Mouse (Mus musculus) midbrain, embryonic 16.5 days (tissue): ENCODE measurements around the gene Plxnb2. TPM values are rescaled to one million over a fixed set of nuclear protein-coding genes. Genes with fewer than 3 reads are reported as not detected.

ENCODE experiments used
- ATAC-seq: fragments of 200-750 bp; cut with Nextera tagmentation; 2 replicates; pipeline ENCODE4 v1.8.0; 2017; ENCODE audit warnings: moderate TSS enrichment
- H3K27ac ChIP-seq: fragments of 300-500 bp; sonication (generic); 2 replicates; pipeline ENCODE4 v1.5.1; 2014; ENCODE audit warnings: mild to moderate bottlenecking, low read length, mixed read lengths
- H3K27me3 ChIP-seq: fragments of 300-500 bp; sonication (generic); 2 replicates; pipeline ENCODE4 v1.6.1; 2014; ENCODE audit warnings: low read depth, low read length, mixed read lengths; ENCODE audit not compliant: control insufficient read depth, insufficient read depth
- H3K36me3 ChIP-seq: fragments of 300-500 bp; sonication (generic); 2 replicates; pipeline ENCODE4 v1.6.1; 2014; ENCODE audit warnings: mild to moderate bottlenecking, low read length, moderate library complexity, mixed read lengths; ENCODE audit not compliant: control insufficient read depth, insufficient read depth
- H3K4me1 ChIP-seq: fragments of 300-500 bp; sonication (generic); 2 replicates; pipeline ENCODE4 v1.6.1; 2014; ENCODE audit warnings: mild to moderate bottlenecking, low read length, mixed read lengths; ENCODE audit not compliant: control insufficient read depth, insufficient read depth
- H3K4me2 ChIP-seq: fragments of 300-500 bp; sonication (generic); 2 replicates; pipeline ENCODE4 v1.6.1; 2014; ENCODE audit warnings: mild to moderate bottlenecking, low read length, mixed read lengths
- H3K4me3 ChIP-seq: fragments of 300-500 bp; sonication (generic); 2 replicates; pipeline ENCODE4 v1.5.1; 2014; ENCODE audit warnings: low read depth, mild to moderate bottlenecking, low read length, moderate library complexity, mixed read lengths
- H3K9ac ChIP-seq: fragments of 300-500 bp; sonication (generic); 2 replicates; pipeline ENCODE4 v1.6.1; 2014; ENCODE audit warnings: low read depth, low read length, mixed read lengths
- H3K9me3 ChIP-seq: fragments of 300-500 bp; sonication (generic); replicated peaks from 2 replicates; pipeline ENCODE4 v1.6.1; 2014; ENCODE audit warnings: mild to moderate bottlenecking, low read length, mixed read lengths; ENCODE audit not compliant: control insufficient read depth, poor library complexity, severe bottlenecking
- WGBS: fragments of 180-500 bp; shearing (Covaris S2); extraction: QIAGEN DNeasy Blood & Tissue Kit; methylation state at CpG from one replicate; pipeline ENCODE4 v1.1.7; 2014; 5-methylcytosine and 5-hydroxymethylcytosine counted together
- polyA plus RNA-seq: library from polyadenylated mRNA; unstranded; fragments of >200 nt; fragmentation: Nextera tagmentation; extraction: Ambion mirVana; gene quantifications from 2 replicates; pipeline ENCODE4 v1.2.1, GENCODE M21; 2015

The Plxnb2 gene
- polyA plus RNA-seq, 1 experiment from 2014 or later: 90.1 TPM

DNA sequence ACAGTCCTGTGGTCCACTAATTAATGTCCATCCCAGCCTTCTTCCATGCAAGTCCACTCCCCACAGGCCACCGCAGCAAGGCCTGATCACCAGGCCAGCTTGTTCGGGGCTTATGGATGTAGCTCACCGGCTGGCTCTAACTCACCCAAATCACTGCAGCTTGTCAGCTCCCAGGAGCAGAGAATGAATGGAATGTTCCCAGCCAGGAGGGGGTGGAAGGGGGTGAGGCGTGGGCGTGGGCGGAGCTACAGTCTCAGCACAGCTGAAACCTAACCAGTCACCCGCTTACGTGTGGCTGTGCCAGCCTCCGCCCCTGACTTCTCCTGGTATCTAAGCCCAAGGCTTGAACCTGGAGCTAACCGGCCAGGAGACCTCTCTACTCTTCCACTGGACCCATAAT, 11.2 kb downstream of the Plxnb2 start:
- no peak overlapping the region for H3K4me2 ChIP-seq

DNA sequence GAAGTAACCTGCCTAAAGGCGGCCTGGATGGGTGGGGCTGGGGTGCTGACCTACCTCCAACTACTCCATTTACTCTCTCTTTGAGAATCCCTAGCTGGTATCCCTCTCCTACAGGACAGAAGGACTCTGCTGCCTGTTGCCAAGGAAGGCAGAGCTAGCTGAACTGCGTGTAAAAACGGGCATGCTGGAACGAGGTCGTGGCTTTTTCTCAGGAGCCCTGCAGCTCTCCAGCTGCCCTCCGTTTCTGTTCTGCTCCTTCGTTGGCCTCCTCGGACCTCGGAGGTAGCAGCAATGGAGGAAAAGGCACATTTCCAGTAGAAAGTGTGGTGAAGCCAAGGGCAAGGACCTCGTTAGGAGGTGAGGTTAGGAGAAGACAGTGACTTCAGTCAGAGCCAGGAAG, 11.7 kb downstream of the Plxnb2 start:
- ATAC-seq: no peak
- WGBS: 64% methylated on average over 10 of the region's 10 CpGs
- H3K4me1 ChIP-seq: peaks cover 31% of the 10 kb centered on the region
- no peak overlapping the region for H3K4me2 ChIP-seq
- H3K27me3 ChIP-seq: no peaks in the 10 kb centered on the region
- H3K9ac ChIP-seq: no peak overlapping the region
- H3K27ac ChIP-seq: peak overlapping the region; percentile 42; the same call in 1 of the 2 replicates
- no peak overlapping the region for H3K4me3 ChIP-seq
- H3K36me3 ChIP-seq: peaks cover 30% of the 10 kb centered on the region
- H3K9me3 ChIP-seq: no peaks in the 10 kb centered on the region

More for the DNA sequence above, 11.2 kb downstream of the Plxnb2 start:
- H3K36me3 ChIP-seq: peaks cover 25% of the 10 kb centered on the region
- no peak for ATAC-seq
- H3K4me1 ChIP-seq: peaks cover 36% of the 10 kb centered on the region
- H3K9me3 ChIP-seq: no peaks in the 10 kb centered on the region
- no peak overlapping the region; the same call in 1 of the 2 replicates for H3K9ac ChIP-seq
- H3K27ac ChIP-seq: 0 out of 2 replicates have a peak overlapping the region, but pooled peaks have one; percentile 42
- no peak overlapping the region for H3K4me3 ChIP-seq
- no peaks in the 10 kb centered on the region for H3K27me3 ChIP-seq
- WGBS: 6% methylated on average over 10 of the region's 10 CpGs

DNA sequence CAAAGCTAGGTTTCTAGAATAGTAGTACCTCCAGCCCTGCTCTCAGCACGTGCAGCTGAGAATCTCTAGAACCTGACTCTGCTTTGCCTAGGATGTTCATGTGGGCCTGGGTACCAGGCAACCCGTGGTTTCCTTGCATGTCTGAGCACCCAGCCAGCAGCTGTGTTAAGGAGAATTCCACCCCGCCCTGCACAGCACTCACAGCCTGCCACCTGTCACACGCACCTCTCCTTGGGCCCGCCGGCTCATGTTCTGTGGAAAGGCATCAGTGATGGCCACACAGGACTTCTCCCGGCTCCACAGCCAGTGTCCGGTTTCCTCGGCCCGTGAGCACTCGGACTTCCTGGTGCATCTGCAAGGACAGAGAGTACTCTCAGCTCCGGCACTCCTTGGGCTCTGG, 15.1 kb downstream of the Plxnb2 start:
- 94% methylated on average over 12 of the region's 12 CpGs for WGBS
- Histone ChIP-seq H3K4me2 (no peak overlapping the region), H3K9ac (no peak overlapping the region), H3K27ac (no peak overlapping the region), H3K27me3 (no peaks in the 10 kb centered on the region), H3K4me3 (no peak overlapping the region), H3K4me1 (peaks cover 14% of the 10 kb centered on the region), H3K36me3 (peaks cover 65% of the 10 kb centered on the region), H3K9me3 (no peaks in the 10 kb centered on the region)
- no peak for ATAC-seq

DNA sequence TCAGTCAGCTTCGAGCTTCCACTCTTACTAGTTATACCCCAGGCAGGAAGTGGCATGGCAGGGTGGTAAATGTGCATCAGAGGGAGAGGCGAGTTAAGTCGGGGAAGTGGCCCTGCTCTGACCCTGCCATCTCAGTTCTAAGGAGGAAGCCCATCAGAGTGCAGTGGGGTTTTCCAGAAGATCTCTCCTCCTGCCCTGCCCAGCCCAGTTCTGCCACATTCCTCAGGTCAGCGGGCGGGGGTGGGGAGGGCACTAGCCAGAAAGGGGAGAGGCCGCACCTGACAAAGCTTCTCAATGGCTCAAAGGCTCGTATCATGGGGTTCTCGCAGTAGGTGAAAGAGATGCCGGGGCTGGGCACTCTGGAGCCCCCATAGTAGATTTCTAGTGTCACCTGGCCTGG, 19.2 kb downstream of the Plxnb2 start:
- Histone ChIP-seq H3K4me2 (no peak overlapping the region), H3K36me3 (peaks cover 91% of the 10 kb centered on the region), H3K9me3 (no peaks in the 10 kb centered on the region), H3K4me3 (no peak overlapping the region), H3K9ac (no peak overlapping the region), H3K27me3 (no peaks in the 10 kb centered on the region), H3K27ac (no peak overlapping the region), H3K4me1 (no peaks in the 10 kb centered on the region)
- 94% methylated on average over 9 of the region's 9 CpGs for WGBS
- no peak for ATAC-seq

DNA sequence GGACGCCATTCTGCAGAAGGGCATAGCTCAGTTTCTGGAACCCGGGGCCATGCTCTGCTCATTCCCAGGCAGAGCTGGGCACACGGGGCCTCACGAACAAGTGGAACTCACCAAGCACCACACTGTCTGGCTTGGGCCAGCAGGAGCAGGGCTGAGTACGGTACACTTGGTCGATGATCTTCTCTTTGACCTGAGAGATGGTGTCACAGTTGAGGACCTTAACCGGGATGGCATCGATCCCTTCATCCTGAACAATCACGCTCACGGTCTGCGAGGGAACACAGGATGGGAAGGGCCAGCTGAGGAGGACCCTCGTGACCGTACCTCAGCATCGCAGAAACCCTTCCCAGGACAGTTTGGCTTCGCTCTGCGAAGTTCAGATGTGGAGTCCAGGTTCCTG, 22.1 kb downstream of the Plxnb2 start:
- Histone ChIP-seq H3K4me1 (no peaks in the 10 kb centered on the region), H3K9ac (no peak overlapping the region), H3K36me3 (peaks cover 89% of the 10 kb centered on the region), H3K27ac (no peak overlapping the region), H3K4me3 (no peak overlapping the region), H3K4me2 (no peak overlapping the region), H3K27me3 (no peaks in the 10 kb centered on the region), H3K9me3 (no peaks in the 10 kb centered on the region)
- no peak for ATAC-seq
- WGBS: 92% methylated on average over 16 of the region's 16 CpGs

DNA sequence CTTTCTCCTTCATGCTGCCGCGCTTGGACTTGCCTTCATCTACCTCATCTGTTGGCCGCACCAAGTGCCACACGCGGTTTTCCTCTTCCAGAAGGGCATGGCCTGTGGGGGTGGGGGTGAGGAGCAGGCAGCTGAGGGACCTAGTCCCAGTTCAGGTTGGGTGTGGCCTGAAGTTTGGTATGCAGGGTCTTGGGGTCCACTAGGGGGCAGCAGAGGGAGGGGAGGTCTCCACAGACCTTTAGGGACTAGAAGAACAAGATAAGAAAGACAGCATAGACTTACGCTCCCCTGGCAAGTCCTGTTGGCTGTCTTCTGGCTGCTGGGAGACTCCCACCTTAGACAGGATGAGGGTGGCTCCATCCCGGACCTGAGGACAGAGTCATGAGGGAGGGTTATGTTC, 22.6 kb downstream of the Plxnb2 start:
- Histone ChIP-seq H3K27ac (no peak overlapping the region), H3K4me3 (no peak overlapping the region), H3K9ac (no peak overlapping the region), H3K4me2 (no peak overlapping the region), H3K27me3 (no peaks in the 10 kb centered on the region), H3K4me1 (no peaks in the 10 kb centered on the region), H3K9me3 (no peaks in the 10 kb centered on the region), H3K36me3 (peaks cover 83% of the 10 kb centered on the region)
- ATAC-seq: no peak
- WGBS: 81% methylated on average over 7 of the region's 7 CpGs

DNA sequence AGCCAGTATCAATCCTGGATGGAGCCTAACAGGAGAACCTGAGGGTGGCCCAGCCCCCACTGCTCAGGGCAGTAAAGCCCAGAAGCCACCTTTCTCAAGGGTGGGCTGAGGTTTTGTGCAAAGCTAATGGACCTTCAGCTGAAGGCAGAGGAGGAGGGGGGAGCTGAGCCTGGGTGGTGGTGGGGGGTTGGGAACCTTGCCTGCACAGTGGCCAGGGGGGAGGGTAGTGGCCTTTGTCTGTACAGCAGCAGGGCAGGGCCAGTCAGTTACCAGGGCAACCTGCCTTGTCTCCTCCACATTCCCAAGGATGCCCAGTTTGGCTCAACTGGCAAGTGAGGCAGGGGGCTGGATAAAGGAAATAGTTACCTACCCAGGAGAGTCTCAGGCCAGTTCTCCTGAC, 28.3 kb downstream of the Plxnb2 start:
- Histone ChIP-seq H3K9ac (no peak overlapping the region), H3K4me3 (no peak overlapping the region), H3K9me3 (no peaks in the 10 kb centered on the region), H3K36me3 (peaks cover 27% of the 10 kb centered on the region), H3K27ac (0 out of 2 replicates have a peak overlapping the region, but pooled peaks have one; percentile 7), H3K27me3 (no peaks in the 10 kb centered on the region), H3K4me1 (peaks cover 29% of the 10 kb centered on the region), H3K4me2 (no peak overlapping the region)
- ATAC-seq: no peak

DNA sequence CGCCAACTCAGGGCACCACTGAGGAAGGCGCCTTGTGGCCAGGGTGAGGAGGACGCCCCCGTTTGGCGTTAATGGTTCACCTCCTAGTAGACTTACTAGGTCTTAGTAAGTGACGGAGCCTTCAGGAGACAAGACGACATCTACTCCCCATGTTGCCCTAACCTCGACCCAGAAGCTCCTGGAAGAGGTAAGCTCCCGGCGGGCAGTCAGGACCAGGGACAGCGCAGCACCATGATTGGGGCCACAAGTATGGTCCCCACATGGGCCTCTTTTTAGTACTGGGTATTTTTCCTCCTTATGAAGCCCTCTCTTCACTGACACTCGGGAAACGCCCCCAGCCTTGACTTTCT, 30.6 kb downstream of the Plxnb2 start:
- peak overlapping the region; percentile 88; the same call in 1 of the 2 replicates for H3K27ac ChIP-seq
- peaks cover 42% of the 10 kb centered on the region for H3K4me1 ChIP-seq
- ATAC-seq: no peak
- H3K36me3 ChIP-seq: peaks cover 8% of the 10 kb centered on the region; the same call in 1 of the 2 replicates
- H3K4me3 ChIP-seq: peak overlapping the region; percentile 83
- H3K9ac ChIP-seq: peak overlapping the region; percentile 92
- peak overlapping the region; percentile 84 for H3K4me2 ChIP-seq
- H3K27me3 ChIP-seq: no peaks in the 10 kb centered on the region
- 3% methylated on average over 13 of the region's 13 CpGs for WGBS
- H3K9me3 ChIP-seq: no peaks in the 10 kb centered on the region

DNA sequence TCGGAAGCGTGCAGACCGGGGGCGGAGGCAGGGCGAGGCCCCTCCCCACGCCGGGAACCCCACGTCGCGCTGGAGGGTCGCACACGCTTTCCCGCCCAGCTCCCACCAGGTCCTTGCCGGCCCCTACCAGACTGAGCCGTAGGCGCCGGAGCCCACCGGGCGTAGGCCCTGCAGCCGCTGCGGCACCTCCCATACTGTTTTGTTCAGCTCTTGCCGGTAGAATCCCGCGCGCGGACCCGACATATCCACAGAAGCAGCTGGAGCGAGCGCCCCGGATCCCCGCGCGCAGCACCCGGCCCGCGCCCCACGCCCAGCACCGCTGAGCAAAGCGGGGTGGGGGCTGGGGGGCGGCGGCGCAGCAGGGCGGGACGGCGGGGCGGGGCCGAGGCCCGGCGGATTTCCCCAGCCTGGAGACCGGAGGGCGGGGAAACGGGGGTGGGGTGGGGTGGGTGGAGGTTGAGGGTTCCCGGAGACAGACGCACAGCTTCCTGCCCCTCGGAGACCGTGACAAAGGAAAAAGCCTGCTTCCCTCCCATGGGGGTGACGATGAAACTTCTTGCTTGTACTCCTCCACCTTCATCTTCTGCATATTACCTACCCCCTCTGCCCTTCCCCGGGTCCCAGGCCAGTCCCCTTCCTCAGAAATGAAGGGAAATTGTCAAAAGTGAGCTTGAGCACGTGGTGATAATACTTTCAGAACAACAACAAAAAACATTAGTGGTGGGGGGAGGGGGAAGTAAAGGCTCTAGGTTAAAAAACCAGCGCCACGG, 31.1 kb downstream of the Plxnb2 start, which contains the start of gene Mapk11:
Gene Mapk11, minus strand, starts transcription at position 358 of the 770 bp plus-strand sequence.
- peak within 1 kb of the TSS; percentile 84 for H3K4me2 ChIP-seq
- peak within 1 kb of the TSS; percentile 92 for H3K9ac ChIP-seq
- WGBS: 0% methylated on average over 39 of the region's 61 CpGs
- no peaks in the 10 kb centered on the region for H3K27me3 ChIP-seq
- peaks cover 42% of the 10 kb centered on the region for H3K4me1 ChIP-seq
- H3K4me3 ChIP-seq: peak within 1 kb of the TSS; percentile 83
- no peaks in the 10 kb centered on the region for H3K9me3 ChIP-seq
- H3K36me3 ChIP-seq: peaks cover 7% of the 10 kb centered on the region; the same call in 1 of the 2 replicates
- ATAC-seq: peak; percentile 56
- H3K27ac ChIP-seq: peak within 1 kb of the TSS; percentile 88
